Mouse (Mus musculus) CH12F3 (cell line): ENCODE data around the gene Fignl1.

Source experiments
- in situ Hi-C: fragments of 300-500 bp; cut with MboI; formaldehyde crosslinking; loops from 2 replicates; pipeline ENCODE4 v1.14.3; 2020; ENCODE audit warnings: low sequenced_read_pairs

Fignl1 gene

GRCm38 (mm10) chr11:11770691-11771090 is 38.1 kb downstream of the Fignl1 start:
- in situ Hi-C loops, result no loop called here

DNA sequence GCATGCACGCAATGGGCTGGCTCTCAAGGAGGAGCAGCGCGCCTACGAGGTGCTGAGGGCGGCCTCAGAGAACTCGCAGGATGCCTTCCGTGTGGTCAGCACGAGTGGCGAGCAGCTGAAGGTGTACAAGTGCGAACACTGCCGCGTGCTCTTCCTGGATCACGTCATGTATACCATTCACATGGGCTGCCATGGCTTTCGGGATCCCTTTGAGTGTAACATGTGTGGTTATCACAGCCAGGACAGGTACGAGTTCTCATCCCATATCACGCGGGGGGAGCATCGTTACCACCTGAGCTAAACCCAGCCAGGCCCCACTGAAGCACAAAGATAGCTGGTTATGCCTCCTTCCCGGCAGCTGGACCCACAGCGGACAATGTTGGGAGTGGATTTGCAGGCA is 39.5 kb downstream of the Fignl1 start:
- in situ Hi-C loops, result no loop called here

- in situ Hi-C loops, result no loop called here
Observed at GRCm38 (mm10) chr11:11768057-11768456, 40.7 kb downstream of the Fignl1 start.

- in situ Hi-C loops, result no loop called here
Observed at GRCm38 (mm10) chr11:11766736-11767135, 42.0 kb downstream of the Fignl1 start.

DNA sequence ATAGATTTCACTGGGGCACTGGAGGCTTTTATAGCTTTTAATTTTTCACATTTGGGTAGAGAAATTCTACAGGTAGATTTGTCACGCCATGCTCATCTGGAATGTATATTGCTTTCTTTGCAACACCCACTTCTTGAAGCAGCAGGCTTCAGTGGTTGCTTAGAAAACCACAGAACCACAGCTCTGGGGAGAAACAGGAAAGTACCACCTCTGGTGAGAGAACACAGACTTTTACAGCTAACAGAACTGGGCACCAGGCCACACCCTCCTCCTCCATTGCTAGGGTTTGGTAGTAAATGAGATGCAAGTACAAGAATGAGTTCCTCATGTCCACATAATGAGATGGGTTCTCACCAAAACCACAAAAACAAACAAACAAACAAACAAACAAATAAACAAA is 42.7 kb downstream of the Fignl1 start:
- in situ Hi-C loops, result no loop called here

DNA sequence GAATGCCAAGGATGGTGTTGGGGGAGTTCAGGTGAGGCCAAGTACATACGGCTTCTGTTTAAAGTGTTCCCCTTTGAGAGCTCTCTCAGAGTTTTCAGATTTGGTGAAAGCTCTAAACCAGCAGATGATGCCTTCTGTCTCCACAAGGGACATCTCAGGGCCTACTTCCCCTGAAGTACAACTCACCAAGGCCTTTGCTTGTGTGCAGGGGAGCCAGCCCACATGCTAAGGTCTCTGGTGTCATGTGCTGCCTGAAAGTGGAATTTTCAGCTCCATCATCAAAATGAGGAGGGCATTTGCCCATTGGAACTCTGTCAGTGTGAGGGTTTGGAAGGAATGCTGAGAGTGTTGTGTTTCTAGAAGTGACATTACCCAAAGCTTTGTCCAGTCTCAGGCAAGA is 43.3 kb downstream of the Fignl1 start:
- in situ Hi-C loops, result no loop called here

DNA sequence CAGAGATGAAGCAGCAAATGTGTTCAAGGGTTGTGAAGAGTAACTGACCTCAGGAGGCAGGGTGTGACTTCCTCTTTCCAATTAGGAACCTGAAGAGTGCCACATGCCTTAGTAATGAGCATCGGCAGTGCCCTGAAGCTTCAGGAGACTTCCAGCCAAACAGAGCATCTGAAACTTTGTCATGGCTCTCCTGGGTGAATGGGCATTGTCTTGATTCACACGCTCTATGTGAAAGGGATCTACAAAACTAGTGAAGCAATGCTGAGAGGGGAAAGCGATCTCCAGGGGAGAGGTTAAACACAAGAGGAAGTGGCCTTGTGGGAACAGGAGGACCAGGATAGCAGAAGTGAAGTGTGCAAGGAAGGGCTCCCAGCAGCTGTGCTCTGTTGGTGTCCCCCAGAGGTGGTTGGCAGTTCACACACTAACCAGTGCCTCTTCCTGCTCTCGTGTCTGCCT is 45.5 kb downstream of the Fignl1 start:
- in situ Hi-C loops, result no loop called here

GRCm38 (mm10) chr11:11758883-11759282 is 49.9 kb downstream of the Fignl1 start:
- in situ Hi-C loops, result no loop called here

DNA sequence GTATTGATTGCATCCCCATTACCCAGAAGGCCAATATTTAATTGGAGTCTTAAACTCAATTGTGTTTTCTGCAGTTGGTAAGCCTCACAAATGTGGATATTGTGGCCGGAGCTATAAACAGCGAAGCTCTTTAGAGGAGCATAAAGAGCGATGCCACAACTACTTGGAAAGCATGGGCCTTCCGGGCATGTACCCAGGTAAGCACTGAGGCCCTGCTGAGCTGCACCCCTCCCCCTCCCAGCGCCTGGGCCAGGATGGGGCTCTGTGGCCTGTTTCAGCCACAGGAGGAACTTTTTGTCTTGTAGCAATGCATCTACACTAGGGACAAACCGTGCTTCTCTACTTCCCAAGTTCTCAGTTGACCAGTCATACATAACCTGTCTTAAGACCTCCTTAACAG is 50.6 kb downstream of the Fignl1 start:
- in situ Hi-C loops, result no loop called here

DNA sequence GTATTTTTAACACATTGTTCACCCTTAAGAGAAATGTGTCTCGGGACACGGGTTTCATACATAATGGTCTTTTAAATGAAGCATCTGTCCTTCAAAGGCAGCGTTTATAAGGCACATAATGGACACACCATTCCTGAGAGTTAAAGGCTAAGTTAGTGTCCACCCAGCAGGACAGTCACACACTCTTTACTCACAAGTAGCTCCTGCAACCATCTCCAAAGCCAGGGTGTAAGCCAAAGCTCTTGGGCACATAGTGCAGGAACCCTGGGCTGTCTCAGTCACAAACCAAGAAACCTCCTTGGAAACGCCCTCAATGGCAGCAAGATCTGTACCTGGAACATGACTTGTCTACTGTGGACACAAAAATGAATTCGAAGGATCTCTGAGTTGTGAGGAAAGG is 55.9 kb downstream of the Fignl1 start:
- in situ Hi-C loops, result no loop called here

DNA sequence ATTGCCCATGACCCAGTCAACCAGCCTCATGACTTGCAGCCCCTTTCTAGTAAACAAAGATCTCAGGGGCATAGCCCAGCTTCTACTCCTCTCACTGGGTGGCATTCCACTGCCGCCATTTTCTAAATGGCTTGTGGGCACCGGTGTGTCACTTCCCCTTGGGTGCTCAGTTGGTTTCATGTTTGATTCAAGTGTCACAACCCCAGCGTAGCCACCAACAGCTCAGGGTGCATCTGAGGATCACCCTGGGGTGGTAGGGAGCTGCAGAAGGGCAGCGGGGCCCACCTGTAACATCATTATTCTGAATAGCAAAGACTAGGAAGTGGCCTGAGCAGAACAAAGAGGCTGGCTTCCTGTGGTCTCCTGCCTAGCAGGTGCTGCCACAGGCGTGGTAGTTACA is 57.7 kb downstream of the Fignl1 start:
- in situ Hi-C loops, result no loop called here

GRCm38 (mm10) chr11:11744222-11744621 is 64.5 kb downstream of the Fignl1 start:
- in situ Hi-C loops, result no loop called here

- in situ Hi-C loops, result no loop called here
Observed at GRCm38 (mm10) chr11:11742626-11743025, 66.1 kb downstream of the Fignl1 start.

DNA sequence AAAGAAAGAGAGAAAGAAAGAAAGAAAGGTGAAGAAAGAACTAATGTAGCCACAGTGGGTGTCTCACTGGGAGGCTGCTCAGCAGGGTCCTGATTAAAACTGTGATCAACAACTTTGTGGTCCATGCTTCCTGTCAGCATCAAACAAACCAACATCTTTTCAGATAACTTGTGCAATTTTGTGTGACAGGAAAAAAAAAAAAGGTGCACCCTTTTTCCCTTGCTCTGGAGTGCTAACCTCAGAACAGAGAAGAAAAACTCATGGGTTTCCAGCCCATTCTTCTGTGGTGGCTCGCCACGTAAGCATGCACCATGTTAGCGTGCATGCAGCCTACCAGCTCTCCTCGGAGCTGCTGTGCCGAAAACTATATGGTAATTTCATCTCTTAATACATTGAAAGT is 67.2 kb downstream of the Fignl1 start:
- in situ Hi-C loops, result no loop called here

- in situ Hi-C loops, result no loop called here
Observed at GRCm38 (mm10) chr11:11740603-11741002, 68.2 kb downstream of the Fignl1 start.

DNA sequence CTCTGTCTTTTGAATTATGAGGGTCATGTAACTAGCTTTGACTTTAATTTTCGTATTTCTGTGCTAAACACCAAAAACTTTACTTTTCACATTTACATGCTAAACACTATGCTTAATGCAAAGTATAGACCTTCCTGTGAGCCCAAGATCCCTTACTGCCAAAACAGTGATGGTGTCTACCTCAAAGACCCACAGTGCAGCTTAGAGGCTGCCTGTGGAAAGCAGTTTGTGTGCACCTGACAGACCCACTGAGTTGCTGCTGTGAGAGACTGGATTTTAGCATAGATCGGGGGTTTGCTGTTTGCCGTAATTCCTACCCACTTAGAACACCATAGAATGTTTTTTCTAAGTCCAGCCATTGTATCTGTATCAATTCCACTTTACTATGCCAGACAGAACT is 69.7 kb downstream of the Fignl1 start:
- in situ Hi-C loops, result no loop called here

GRCm38 (mm10) chr11:11737562-11737961 is 71.2 kb downstream of the Fignl1 start:
- in situ Hi-C loops, result no loop called here
